Mouse (Mus musculus): Measurements from ENCODE around the gene Flywch1. TPM values are rescaled to one million over a fixed set of nuclear protein-coding genes. Genes with fewer than 3 reads are reported as not detected.
A peak's percentile ranks its signal among the peaks of the same experiment; 100 is the strongest.

Flywch1 gene
- total RNA-seq, 1 experiment from 2014 or later: 44.4 TPM

DNA sequence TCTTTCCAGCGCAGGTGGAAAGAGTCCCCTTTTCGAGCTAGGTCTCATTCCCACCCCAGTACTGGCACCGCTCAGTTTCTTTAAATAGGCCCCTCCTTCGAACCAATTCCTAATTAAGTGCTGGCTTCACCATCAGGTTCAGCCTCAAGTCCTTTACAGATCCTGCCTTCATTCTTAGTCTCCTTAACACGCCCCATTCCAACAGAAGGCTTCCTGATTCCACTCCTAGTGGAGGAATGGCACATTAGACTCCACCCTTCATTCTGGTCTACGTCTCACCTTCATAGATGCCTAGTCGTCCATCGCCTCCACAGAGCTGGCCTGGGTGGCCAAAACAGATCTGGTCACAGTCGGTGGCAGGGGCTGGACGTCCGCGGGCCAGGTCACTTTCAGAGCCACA is 28.5 kb downstream of the Flywch1 start:
- DNase-seq: no peak

DNA sequence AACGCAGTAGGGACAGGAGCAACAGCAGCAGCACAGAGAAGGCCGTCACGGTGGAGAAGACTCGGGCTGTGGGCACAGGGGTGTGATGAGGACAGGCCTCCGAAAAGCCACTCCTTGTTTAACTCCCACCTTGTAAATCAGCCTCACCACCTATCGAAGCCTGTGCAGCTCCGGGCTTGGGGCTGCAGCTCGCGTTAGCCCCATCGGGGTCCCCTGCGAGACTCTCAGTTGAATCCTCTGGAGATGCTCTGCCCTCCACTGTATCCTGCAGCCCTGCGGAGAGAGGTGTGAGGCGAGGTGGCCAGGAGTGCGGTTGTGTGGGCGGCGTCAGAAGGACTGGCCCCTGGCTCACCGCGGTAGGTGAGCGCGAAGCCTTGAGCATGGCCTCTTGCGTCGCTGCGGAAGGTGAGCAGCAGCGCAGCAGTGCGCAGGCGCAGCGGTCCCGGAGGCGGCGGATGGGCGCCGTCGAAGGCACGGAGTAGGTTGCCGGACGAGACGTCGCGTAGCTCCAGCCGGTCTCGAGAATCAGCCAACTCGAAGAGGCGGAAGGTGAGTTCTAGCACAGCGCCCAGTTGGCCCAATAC is 29.1 kb downstream of the Flywch1 start:
- no peak for DNase-seq

DNA sequence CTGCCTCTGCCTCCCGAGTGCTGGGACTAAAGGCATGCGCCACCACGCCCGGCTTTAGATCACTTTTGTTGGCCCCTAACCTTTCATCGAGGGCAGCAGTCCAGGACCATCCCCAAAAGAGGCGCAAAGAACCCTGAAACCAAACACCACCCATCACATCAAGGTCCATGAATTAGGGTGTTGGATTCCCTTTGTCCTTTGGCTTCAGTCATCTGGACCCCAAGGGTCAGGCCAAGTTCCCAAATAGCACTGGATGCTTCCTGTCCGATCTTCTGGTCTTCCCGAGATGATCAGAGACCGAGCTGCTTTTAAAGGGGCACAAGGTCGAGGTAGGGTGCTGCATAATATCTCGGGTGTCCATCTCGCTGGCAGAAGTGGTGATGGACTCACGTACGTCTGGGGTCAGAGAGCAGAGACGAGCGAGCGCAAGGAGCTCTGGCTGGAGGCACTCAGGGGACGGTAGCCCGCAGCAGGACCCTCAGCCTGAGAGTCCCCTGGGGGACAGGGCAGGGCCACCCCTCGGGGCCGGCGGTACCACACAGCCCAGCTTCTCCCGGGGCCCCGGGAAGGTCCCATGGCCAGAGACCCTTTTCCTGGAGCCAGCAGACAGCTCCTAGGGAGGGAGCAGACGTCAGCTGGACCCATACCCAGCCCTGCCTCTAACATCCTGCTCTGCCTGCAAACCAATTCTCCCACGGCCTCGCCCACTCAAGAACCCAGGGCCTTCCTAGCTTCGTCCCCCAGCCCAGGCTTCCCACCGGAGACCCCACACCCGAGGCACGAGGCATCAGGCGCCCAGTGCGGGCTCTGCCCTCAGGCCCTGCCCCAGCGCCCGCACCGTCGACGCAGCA is 29.8 kb downstream of the Flywch1 start:
- no peak for DNase-seq

GRCm38 (mm10) chr17:23740598-23741021 is 30.8 kb downstream of the Flywch1 start, which contains the start of gene Paqr4:
TSS of gene Paqr4 (minus strand) at chr17:23740867.
- DNase-seq: no peak

DNA sequence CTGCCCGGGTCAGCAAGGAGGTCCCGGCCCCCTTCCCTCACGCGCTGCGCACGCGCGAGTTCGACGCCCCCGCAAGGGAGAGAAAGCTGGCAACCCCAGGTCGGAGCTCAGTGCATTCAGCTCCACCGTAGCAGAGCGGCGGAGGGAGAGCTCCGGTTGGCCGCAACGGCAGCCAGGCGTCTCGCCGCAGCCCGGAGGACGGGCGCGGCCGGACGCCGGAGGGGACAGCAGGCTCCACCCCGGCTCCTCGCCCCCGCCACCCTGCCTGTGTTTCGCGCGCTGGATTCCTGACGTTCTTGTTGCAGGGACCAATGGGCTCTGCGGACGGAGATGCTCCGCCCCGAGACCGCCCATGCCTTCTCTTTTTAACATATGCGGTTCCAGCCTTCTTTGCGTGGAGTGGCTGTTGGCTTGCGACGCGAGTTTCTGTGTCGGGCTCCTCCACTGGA is 31.2 kb downstream of the Flywch1 start:
- peak; percentile 95 for DNase-seq

GRCm38 (mm10) chr17:23739202-23740135 is 31.9 kb downstream of the Flywch1 start:
- no peak for DNase-seq

- no peak for DNase-seq
These were observed 32.6 kb downstream of the Flywch1 start for GRCm38 (mm10) chr17:23738836-23739201.

DNA sequence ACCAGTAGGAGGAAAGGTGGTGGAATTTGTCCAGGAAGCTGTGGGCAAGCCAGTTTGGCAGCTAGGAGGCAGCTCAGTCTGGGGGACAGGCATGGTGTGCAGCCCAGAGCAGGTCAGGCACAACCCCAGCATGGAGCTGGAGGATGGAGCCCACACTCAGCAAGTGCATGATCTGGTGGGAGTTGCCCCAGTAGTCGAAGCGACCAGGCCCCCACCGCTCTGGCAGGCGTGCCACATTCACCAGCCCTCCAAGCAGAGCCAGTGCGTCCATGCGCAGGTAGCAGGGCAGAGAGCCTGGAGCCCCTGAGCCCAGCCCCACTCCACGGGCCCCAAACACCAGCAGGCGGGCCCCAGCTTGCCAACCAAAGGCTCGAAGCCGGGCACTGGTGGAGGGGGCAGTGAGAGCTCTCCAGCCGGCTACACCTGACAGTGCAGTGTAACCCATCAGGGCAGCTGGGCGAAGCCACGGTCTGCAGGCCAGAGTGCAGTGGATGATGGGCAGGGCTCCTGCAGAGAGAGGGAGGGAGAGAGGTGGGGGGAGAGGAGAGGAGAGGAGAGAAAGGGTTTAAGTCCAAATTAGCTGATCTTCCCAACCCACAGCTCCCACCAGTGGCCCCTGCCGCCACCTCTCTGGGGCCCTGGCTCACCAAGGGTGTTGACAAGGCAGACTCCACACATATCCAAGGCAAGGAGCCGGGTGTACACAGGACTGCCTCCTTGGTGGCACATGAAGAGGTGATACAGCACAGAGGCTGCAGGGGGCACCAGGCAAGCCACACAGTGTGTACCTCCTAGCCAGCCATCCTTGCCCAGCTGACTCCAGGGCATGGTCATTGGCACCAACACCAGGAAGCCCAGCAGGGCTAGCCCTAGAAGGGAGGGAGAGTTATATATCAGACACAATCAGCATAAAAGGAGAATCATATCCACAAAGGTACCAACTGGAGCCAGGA is 33.6 kb downstream of the Flywch1 start:
- no peak for DNase-seq

GRCm38 (mm10) chr17:23734341-23734740 is 37.1 kb downstream of the Flywch1 start:
- DNase-seq: no peak

DNA sequence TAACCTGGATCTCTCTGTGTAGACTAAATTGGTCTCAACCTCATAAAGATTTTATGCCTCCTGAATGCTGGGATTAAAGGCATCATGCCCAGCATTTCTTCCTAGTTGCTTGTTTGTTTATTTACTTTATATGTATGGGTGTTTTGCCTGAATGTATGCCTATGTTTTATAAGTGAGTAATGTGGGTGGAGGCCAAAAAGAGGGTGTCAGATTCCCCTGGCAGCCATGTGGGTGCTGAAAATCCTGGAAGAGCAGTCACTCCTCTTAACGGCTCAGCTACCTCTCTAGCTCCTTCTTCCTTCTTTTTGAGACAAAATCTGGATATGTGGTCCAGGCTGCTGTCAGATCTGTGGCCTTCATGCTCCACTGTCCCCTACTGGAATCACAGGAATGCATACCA is 41.0 kb downstream of the Flywch1 start:
- no peak for DNase-seq

- peak; percentile 91 for DNase-seq
These were observed 44.7 kb downstream of the Flywch1 start for GRCm38 (mm10) chr17:23726758-23727142.

DNA sequence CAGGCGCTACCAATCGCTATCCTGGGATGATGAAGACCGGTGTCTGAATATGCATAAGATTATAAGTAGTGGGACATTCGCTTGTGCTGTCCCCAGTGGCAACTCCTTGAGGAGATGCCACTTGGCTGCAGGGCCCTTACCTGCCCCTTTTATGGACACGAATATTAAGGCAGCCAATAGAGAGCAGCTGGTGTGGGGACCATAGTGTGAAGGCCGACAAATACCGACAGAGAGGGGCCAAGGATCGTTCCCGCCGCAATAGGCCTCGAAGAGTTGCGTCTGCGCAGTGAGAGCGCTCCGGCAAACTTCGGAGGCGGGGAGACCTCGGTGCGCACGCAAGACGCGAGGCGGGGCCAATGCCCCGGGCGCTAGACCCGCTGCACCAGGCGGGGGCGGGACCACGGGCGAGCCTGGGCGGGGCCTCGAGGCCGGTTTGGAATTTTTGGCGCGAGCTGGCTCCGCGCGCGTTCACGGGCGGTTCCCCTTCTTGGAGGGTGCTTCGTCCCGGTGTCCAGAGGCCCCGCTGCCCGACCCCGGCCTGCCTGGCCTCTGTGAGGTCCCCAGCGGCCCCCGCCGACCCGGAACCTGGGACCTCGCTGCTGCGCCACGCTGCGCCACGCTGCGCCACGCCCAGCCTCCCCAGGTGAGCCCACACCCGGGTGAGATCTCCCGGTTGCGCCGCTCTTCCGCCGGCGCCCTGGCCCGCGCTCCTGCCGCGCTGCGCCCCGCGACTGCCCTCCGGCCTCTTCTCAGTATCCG is 45.2 kb downstream of the Flywch1 start, which contains the start of gene Pkmyt1:
Pkmyt1 (plus strand) TSS at position 338 of the 759 bp plus-strand sequence.
- peak; percentile 98 for DNase-seq

DNA sequence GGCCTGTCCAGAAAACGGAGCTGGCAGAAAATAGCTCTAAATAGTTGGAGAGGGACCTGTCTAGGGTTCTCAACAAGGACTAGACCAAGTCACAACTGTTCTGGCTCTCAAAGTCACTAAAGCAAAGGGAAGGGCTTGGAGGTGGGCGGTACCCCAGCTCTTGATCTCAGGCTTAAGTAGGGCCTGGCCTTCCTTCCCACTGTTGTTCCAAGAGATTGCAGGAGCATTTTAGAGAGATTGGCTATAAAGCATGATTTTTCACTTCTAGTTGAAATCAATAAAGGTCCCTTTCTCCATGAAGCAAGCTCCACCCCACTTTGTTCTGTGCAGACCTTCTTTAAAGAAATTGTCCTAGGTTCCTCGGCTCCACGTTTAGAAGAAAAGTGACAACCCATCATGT is 45.9 kb downstream of the Flywch1 start:
- no peak for DNase-seq

DNA sequence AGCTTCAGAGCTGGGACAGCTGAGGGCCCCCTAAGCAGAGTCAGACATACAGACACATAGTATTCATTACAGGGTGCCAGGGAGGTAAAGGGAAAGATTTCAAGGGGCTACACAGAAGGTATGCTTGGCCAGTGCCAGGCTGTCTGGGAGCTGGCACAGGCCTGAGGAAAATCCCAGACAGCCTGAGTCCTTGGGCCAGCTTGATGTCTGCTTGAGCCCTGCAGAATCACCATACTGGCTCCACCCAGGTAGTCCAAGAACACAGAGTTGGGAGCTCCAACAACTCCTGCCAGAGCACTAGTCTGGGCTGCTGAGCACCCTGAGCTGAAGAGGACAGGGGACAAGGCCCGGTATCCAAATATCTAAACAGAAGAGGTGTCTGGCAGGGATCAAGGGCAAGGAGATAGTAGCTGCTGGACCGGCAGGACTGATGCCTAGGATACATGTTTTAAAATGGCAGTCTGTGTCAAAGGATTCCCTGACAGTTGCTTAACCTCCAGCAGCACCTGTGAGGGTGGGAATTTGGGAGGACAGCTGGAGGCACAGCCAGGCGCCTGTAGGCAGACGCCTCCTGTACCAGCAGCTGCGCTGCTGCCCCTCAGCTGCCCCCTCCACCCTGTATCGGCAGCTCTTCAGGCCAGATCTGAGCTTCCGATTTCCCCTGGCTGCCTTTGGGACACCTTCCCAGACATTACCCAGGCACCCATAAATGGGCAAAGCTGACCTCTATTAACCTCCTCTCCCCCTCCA is 48.9 kb downstream of the Flywch1 start, which contains the start of gene 1520401A03Rik:
1520401A03Rik (minus strand) TSS at position 408 of the 750 bp plus-strand sequence.
- no peak for DNase-seq

DNA sequence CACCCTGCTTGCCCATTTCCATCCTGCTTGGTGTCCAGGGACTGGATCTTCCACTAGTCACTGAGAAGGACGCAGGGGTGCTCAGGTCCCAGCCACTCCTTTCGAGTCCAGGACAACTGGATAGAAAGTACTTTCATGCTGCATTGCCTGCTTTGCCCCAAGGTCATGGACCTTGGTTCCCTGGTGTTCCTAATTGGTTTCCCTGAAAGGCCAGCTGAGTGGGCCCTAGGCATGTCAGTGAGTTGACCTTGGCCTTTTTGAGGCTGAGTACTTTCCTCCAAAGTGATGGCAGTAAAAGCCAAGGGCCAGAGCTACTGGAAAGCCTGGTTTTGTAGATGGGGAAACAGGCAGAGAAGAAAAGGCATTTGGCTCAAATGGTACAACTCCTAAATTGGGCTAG is 49.5 kb downstream of the Flywch1 start:
- peak; percentile 48 for DNase-seq

- no peak for DNase-seq
These were observed 51.9 kb downstream of the Flywch1 start for GRCm38 (mm10) chr17:23719455-23719854.

GRCm38 (mm10) chr17:23717003-23717402 is 54.4 kb downstream of the Flywch1 start:
- no peak for DNase-seq

DNA sequence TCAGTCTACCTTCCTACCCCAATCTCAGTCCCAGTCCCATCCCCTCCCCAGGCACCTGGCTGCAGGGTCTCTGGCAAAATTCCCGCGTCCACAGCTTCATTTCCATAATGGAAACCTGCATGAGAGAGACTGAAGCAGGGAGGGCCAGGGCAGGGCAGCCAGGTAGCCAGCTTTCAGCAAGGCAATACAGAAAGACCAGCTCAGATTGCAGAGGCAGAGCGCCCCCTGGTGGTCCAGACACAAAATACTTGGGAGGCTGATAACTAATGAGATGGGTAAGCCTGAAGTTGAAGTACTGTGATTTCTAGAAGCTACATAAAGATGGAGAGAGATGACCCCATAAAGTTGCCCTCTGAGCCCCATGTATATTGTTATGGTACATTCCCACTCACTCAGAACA is 65.2 kb downstream of the Flywch1 start:
- DNase-seq: peak; percentile 89

DNA sequence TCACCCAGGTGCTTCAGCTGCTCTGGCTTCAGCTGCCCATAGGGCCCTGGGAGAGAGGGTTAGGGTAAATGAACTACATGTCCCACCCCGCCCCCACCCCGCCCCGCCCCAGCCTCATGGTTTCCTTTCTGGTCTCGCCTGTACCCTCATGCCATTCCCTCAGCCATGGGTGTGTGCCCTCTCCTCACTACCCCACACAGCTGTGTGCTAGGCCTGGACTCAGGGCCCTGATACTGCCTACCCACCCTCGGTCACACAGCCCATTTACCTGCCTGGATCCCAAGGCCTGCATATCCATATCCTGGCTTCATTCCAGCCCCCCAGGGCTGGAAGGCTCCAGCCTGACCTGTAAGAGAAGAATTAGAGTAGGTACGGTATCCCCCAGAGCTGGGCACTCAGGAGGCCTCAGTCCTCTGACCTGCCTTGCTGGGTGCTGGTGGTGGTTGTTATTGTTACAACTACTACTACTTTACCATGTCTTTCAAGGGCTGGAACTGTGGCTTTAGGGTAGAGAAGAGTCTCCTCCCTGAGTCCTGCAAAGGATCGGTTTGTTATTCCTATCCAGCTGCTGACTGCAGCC is 65.8 kb downstream of the Flywch1 start:
- no peak for DNase-seq
